Mouse (Mus musculus) MEL (cell line): ENCODE measurements at regions not wholly inside any gene's neighbourhood (a gene's known extent, or its start where the extent isn't known, plus 50 kb on each side); places are given as distances from the start of the nearest gene placed in this dataset.

Experiments
- DNase-seq: peaks from one replicate; pipeline ENCODE4 v3.0.0; 2011; ENCODE audit warnings: low read depth, low spot score
- H3K27ac ChIP-seq: 2 replicates; pipeline ENCODE4 v1.5.1; 2012; ENCODE audit warnings: low read depth, mild to moderate bottlenecking, control low read depth, low read length, moderate library complexity; ENCODE audit not compliant: control insufficient read depth
- H3K27me3 ChIP-seq, 2 experiments: fragments of 150-350 bp in 1 of 2; sonication (generic) in 1 of 2; 2 replicates each; pipeline ENCODE4 v1.6.1; 2012; ENCODE audit warnings: low read length in 2 of 2, mild to moderate bottlenecking in 2 of 2, improper control_type of control experiment in 1 of 2, moderate library complexity in 1 of 2; ENCODE audit not compliant: insufficient read depth in 2 of 2, control insufficient read depth in 1 of 2
- H3K36me3 ChIP-seq, 2 experiments: 2 replicates each; pipeline ENCODE4 v1.6.1; 2012 to 2014; ENCODE audit warnings: low read length in 2 of 2, improper control_type of control experiment in 1 of 2, inconsistent platforms in 1 of 2, mild to moderate bottlenecking in 1 of 2; ENCODE audit not compliant: insufficient read depth in 2 of 2, control insufficient read depth in 1 of 2
- H3K4me1 ChIP-seq, 2 experiments: fragments of 150-350 bp in 1 of 2; sonication (generic) in 1 of 2; 2 replicates each; pipeline ENCODE4 v1.6.1; 2012; ENCODE audit warnings: low read length in 2 of 2, improper control_type of control experiment in 1 of 2, mild to moderate bottlenecking in 1 of 2; ENCODE audit not compliant: insufficient read depth in 2 of 2, control insufficient read depth in 1 of 2
- H3K4me3 ChIP-seq, 2 experiments: fragments of 150-350 bp in 1 of 2; sonication (generic) in 1 of 2; 2 replicates each; pipeline ENCODE4 v1.5.1; 2012; ENCODE audit warnings: low read depth in 2 of 2, low read length in 2 of 2, mild to moderate bottlenecking in 2 of 2, moderate library complexity in 2 of 2, control low read depth in 1 of 2, improper control_type of control experiment in 1 of 2; ENCODE audit not compliant: control insufficient read depth in 1 of 2, insufficient read depth in 1 of 2
- H3K79me2 ChIP-seq: 2 replicates; pipeline ENCODE4 v1.6.1; 2012; ENCODE audit warnings: mild to moderate bottlenecking, low read length, moderate library complexity; ENCODE audit not compliant: control insufficient read depth, poor library complexity, insufficient read depth
- H3K9ac ChIP-seq: 2 replicates; pipeline ENCODE4 v1.6.1; 2012; ENCODE audit warnings: low read depth, mild to moderate bottlenecking, control low read depth, low read length, moderate library complexity; ENCODE audit not compliant: control insufficient read depth, poor library complexity, severe bottlenecking
- H3K9me3 ChIP-seq: fragments of 150-350 bp; sonication (generic); replicated peaks from 2 replicates; pipeline ENCODE4 v1.6.1; 2012; ENCODE audit warnings: mild to moderate bottlenecking, low read length, improper control_type of control experiment, moderate library complexity; ENCODE audit not compliant: insufficient read depth
- BHLHE40 ChIP-seq: IDR thresholded peaks from 2 replicates; pipeline ENCODE4 v1.6.1; 2012; ENCODE audit warnings: low read depth, mild to moderate bottlenecking, inconsistent platforms, low read length, improper control_type of control experiment, borderline replicate concordance
- CHD1 ChIP-seq: IDR thresholded peaks from 2 replicates; pipeline ENCODE4 v1.6.1; 2012; ENCODE audit warnings: low read depth, mild to moderate bottlenecking, inconsistent platforms, low read length, improper control_type of control experiment
- CTCF ChIP-seq, 3 experiments: IDR thresholded peaks in 2 of 3; conservative IDR thresholded peaks in 1 of 3; 2 replicates each; pipeline ENCODE4 v1.5.1; 2011 to 2012; ENCODE audit warnings: low read length in 3 of 3, low read depth in 2 of 3, mild to moderate bottlenecking in 2 of 3, improper control_type of control experiment in 1 of 3, inconsistent platforms in 1 of 3, mixed read lengths in 1 of 3, moderate library complexity in 1 of 3; ENCODE audit not compliant: control insufficient read depth in 1 of 3, insufficient read depth in 1 of 3, poor library complexity in 1 of 3, severe bottlenecking in 1 of 3
- E2F4 ChIP-seq: IDR thresholded peaks from 2 replicates; pipeline ENCODE4 v1.6.1; 2011; ENCODE audit warnings: low read depth, low read length, improper control_type of control experiment, borderline replicate concordance
- ELF1 ChIP-seq: IDR thresholded peaks from 2 replicates; pipeline ENCODE4 v1.6.1; 2014; ENCODE audit warnings: low read depth, mild to moderate bottlenecking, inconsistent platforms, low read length, improper control_type of control experiment, moderate library complexity
- ETS1 ChIP-seq: IDR thresholded peaks from 2 replicates; pipeline ENCODE4 v1.6.1; 2012; ENCODE audit warnings: low read depth, mild to moderate bottlenecking, inconsistent platforms, low read length, improper control_type of control experiment, moderate library complexity
- GATA1 ChIP-seq: IDR thresholded peaks from 2 replicates; pipeline ENCODE4 v1.6.1; 2011; ENCODE audit warnings: low read depth, low read length, improper control_type of control experiment
- HCFC1 ChIP-seq: IDR thresholded peaks from 2 replicates; pipeline ENCODE4 v1.6.1; 2012; ENCODE audit warnings: low read depth, mild to moderate bottlenecking, inconsistent platforms, low read length, improper control_type of control experiment, moderate library complexity
- JUND ChIP-seq: IDR thresholded peaks from 2 replicates; pipeline ENCODE4 v1.6.1; 2011; ENCODE audit warnings: low read depth, mild to moderate bottlenecking, improper control_type of control experiment, low read length
- MAX ChIP-seq: IDR thresholded peaks from 2 replicates; pipeline ENCODE4 v1.6.1; 2011; ENCODE audit warnings: low read length, improper control_type of control experiment
- MXI1 ChIP-seq: IDR thresholded peaks from 2 replicates; pipeline ENCODE4 v1.6.1; 2011; ENCODE audit warnings: mild to moderate bottlenecking, low read depth, low read length, improper control_type of control experiment
- MYC ChIP-seq: IDR thresholded peaks from 2 replicates; pipeline ENCODE4 v1.6.1; 2011; ENCODE audit warnings: low read depth, mild to moderate bottlenecking, low read length, improper control_type of control experiment, moderate library complexity
- NELFE ChIP-seq: IDR thresholded peaks from 2 replicates; pipeline ENCODE4 v1.6.1; 2011; ENCODE audit warnings: low read depth, low read length, improper control_type of control experiment
- POLR2AphosphoS2 ChIP-seq: IDR thresholded peaks from 2 replicates; pipeline ENCODE4 v1.6.1; 2011; ENCODE audit warnings: low read length, improper control_type of control experiment
- RAD21 ChIP-seq: IDR thresholded peaks from 2 replicates; pipeline ENCODE4 v1.6.1; 2011; ENCODE audit warnings: mild to moderate bottlenecking, low read depth, low read length, improper control_type of control experiment
- RCOR1 ChIP-seq: IDR thresholded peaks from 2 replicates; pipeline ENCODE4 v1.6.1; 2012; ENCODE audit warnings: low read depth, mild to moderate bottlenecking, inconsistent platforms, low read length, improper control_type of control experiment
- TAL1 ChIP-seq: IDR thresholded peaks from 2 replicates; pipeline ENCODE4 v1.6.1; 2012; ENCODE audit warnings: mild to moderate bottlenecking, inconsistent platforms, low read length, moderate library complexity, mixed read lengths
- TBP ChIP-seq: IDR thresholded peaks from 2 replicates; pipeline ENCODE4 v1.8.0; 2011; ENCODE audit warnings: low read depth, low read length, improper control_type of control experiment
- TCF12 ChIP-seq: IDR thresholded peaks from 2 replicates; pipeline ENCODE4 v1.6.1; 2014; ENCODE audit warnings: low read depth, mild to moderate bottlenecking, inconsistent platforms, low read length, improper control_type of control experiment, moderate library complexity
- UBTF ChIP-seq: IDR thresholded peaks from 2 replicates; pipeline ENCODE4 v1.6.1; 2012; ENCODE audit warnings: low read depth, mild to moderate bottlenecking, inconsistent platforms, low read length, improper control_type of control experiment, moderate library complexity, borderline replicate concordance; ENCODE audit not compliant: insufficient read depth
- ZC3H11A ChIP-seq: IDR thresholded peaks from 2 replicates; pipeline ENCODE4 v1.6.1; 2012; ENCODE audit warnings: low read depth, mild to moderate bottlenecking, inconsistent platforms, low read length, improper control_type of control experiment
- ZKSCAN1 ChIP-seq: IDR thresholded peaks from 2 replicates; pipeline ENCODE4 v1.6.1; 2012; ENCODE audit warnings: low read depth, mild to moderate bottlenecking, inconsistent platforms, low read length, improper control_type of control experiment, moderate library complexity

DNA sequence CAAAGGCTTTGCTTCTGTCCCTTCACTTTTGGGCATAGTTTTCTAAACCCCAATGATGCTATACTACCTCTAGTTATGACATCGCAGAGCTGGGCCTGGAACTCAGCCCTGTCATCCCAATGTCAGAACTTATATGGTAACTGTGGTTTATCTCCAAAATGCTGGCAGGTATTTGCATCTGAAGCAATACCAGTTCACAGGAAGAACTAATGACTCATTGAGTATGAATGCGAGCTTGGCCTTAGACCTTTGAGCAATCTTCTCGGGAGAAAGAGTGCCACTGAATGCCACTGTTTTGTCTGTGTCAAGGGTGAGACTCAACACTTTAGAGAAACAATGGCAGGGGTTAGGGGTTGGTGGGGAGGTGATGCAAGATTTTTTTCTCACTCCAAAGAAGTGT is 86.6 kb upstream of the Ptprk start:
- no peak overlapping the region for H3K27ac ChIP-seq
- no peaks in the 10 kb centered on the region for H3K4me1 ChIP-seq
- TF ChIP-seq ZKSCAN1 = no peak
- no peak for TF ChIP-seq CHD1
- TF ChIP-seq MYC = no peak
- TF ChIP-seq RAD21 = no peak
- no peak for TF ChIP-seq POLR2AphosphoS2
- no peak for TF ChIP-seq HCFC1
- TF ChIP-seq MAX = no peak
- no peak for TF ChIP-seq GATA1
- TF ChIP-seq JUND = no peak
- TF ChIP-seq TBP = no peak
- TF ChIP-seq NELFE = no peak
- no peak for TF ChIP-seq BHLHE40
- no peak for TF ChIP-seq E2F4
- TF ChIP-seq TCF12 = no peak
- TF ChIP-seq TAL1 = no peak
- no peak for TF ChIP-seq ELF1
- TF ChIP-seq ZC3H11A = no peak
- H3K79me2 ChIP-seq = no peaks in the 10 kb centered on the region
- no peak for DNase-seq
- no peaks in the 10 kb centered on the region for H3K36me3 ChIP-seq
- H3K9ac ChIP-seq = no peak overlapping the region
- H3K4me3 ChIP-seq = no peak overlapping the region
- H3K9me3 ChIP-seq = no peaks in the 10 kb centered on the region
- H3K27me3 ChIP-seq = no peaks in the 10 kb centered on the region

DNA sequence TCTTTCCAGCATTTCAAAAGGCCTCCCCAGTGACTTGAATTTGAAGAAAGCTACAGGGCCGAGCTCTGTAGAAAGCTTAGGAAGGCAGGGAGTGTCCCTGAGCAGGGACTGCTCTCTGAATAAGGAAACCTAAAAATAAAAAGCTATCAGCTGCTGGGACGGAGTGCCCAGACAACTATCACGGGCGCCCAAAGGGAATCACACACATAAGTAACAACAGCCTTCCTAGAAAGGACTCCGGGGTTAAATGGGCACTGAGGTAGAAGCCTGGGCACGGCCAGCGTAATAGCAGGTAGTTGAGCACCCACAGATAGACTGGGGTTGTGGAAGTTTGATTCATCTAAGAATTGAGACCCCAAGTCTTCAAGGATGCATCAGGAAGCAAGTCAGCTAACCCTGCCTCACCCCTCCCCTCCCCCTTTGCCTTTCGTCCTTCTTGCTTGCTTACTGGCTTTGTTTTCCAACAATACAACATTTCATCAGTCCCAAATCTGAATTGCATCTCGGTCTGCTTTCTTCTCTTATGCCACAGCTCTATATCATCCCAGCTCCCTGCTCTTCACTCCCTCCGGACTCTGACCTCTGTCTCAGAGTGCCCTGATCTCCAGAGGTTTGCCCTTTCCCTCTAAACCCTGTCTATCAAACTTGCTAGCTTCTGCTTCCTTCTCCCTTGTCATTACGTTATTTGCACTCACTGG is 84.1 kb upstream of the Ptprk start:
- Histone ChIP-seq H3K27ac (no peak overlapping the region), H3K4me1 (no peaks in the 10 kb centered on the region), H3K79me2 (no peaks in the 10 kb centered on the region), H3K4me3 (no peak overlapping the region), H3K9ac (no peak overlapping the region), H3K36me3 (no peaks in the 10 kb centered on the region), H3K27me3 (no peaks in the 10 kb centered on the region), H3K9me3 (no peaks in the 10 kb centered on the region)
- DNase-seq = no peak
- TF ChIP-seq MXI1 = no peak
- TF ChIP-seq GATA1 = no peak
- no peak for TF ChIP-seq RCOR1
- TF ChIP-seq BHLHE40 = no peak
- TF ChIP-seq CTCF (IDR thresholded peaks at IDR 0.05 in 2 of 3, conservative IDR thresholded peaks at IDR 0.05 in 1 of 3; ENCODE audit: control insufficient read depth in 1 of 3, insufficient read depth in 1 of 3, low read depth in 2 of 3, low read length in 3 of 3, poor library complexity in 1 of 3, severe bottlenecking in 1 of 3) = no peak
- no peak for TF ChIP-seq HCFC1
- TF ChIP-seq ETS1 = no peak
- no peak for TF ChIP-seq NELFE
- no peak for TF ChIP-seq UBTF
- no peak for TF ChIP-seq TAL1
